Mouse (Mus musculus): Measurements from ENCODE around the gene Cntrob. TPM values are rescaled to one million over a fixed set of nuclear protein-coding genes. Genes with fewer than 3 reads are reported as not detected.

The Cntrob gene
- polyA plus RNA-seq, 1 experiment, result 27.5 TPM

- Histone ChIP-seq H3K36me3 (ENCODE audit: control insufficient read depth, insufficient read depth, low read length, poor library complexity, severe bottlenecking) (peaks cover 35% of the 10 kb centered on the region), H3K9me3 (replicated peaks; ENCODE audit: control insufficient read depth, insufficient read depth, low read length, poor library complexity, severe bottlenecking) (no peaks in the 10 kb centered on the region), H3K4me1 (ENCODE audit: control insufficient read depth, insufficient read depth, low read length) (no peaks in the 10 kb centered on the region), H3K27ac (ENCODE audit: insufficient read depth, low read length) (no peak overlapping the region), H3K9ac (ENCODE audit: low read depth, poor library complexity, severe bottlenecking) (no peak overlapping the region), H3K27me3 (ENCODE audit: control insufficient read depth, insufficient read depth, low read length, poor library complexity, severe bottlenecking) (no peaks in the 10 kb centered on the region), H3K4me3 (ENCODE audit: low read depth, low read length) (no peak overlapping the region)
- TF ChIP-seq POLR2A (IDR thresholded peaks at IDR 0.05; ENCODE audit: insufficient read depth, low read length), result no peak
- no peak for TF ChIP-seq EP300 (IDR thresholded peaks at IDR 0.05; ENCODE audit: insufficient read depth, low read depth, low read length)
- TF ChIP-seq CTCF (IDR thresholded peaks at IDR 0.05; ENCODE audit: low read depth, low read length), result no peak
Measured at GRCm38 (mm10) chr11:69305291-69305690, 18.3 kb downstream of the Cntrob start.

- no peaks in the 10 kb centered on the region for H3K27me3 ChIP-seq (ENCODE audit: control insufficient read depth, insufficient read depth, low read length, poor library complexity, severe bottlenecking)
- no peaks in the 10 kb centered on the region for H3K9me3 ChIP-seq (replicated peaks; ENCODE audit: control insufficient read depth, insufficient read depth, low read length, poor library complexity, severe bottlenecking)
- TF ChIP-seq POLR2A (IDR thresholded peaks at IDR 0.05; ENCODE audit: insufficient read depth, low read length) (no peak), CTCF (IDR thresholded peaks at IDR 0.05; ENCODE audit: low read depth, low read length) (no peak), EP300 (IDR thresholded peaks at IDR 0.05; ENCODE audit: insufficient read depth, low read depth, low read length) (no peak)
- H3K36me3 ChIP-seq (ENCODE audit: control insufficient read depth, insufficient read depth, low read length, poor library complexity, severe bottlenecking), result peaks cover 24% of the 10 kb centered on the region
- H3K4me3 ChIP-seq (ENCODE audit: low read depth, low read length), result no peak overlapping the region
- no peaks in the 10 kb centered on the region for H3K4me1 ChIP-seq (ENCODE audit: control insufficient read depth, insufficient read depth, low read length)
- no peak overlapping the region for H3K27ac ChIP-seq (ENCODE audit: insufficient read depth, low read length)
- H3K9ac ChIP-seq (ENCODE audit: low read depth, poor library complexity, severe bottlenecking), result no peak overlapping the region
Measured at GRCm38 (mm10) chr11:69302817-69303216, 20.8 kb downstream of the Cntrob start.

- no peak overlapping the region for H3K4me3 ChIP-seq (ENCODE audit: low read depth, low read length)
- no peak overlapping the region for H3K9ac ChIP-seq (ENCODE audit: low read depth, poor library complexity, severe bottlenecking)
- peaks cover 7% of the 10 kb centered on the region; the same call in 1 of the 2 replicates for H3K36me3 ChIP-seq (ENCODE audit: control insufficient read depth, insufficient read depth, low read length, poor library complexity, severe bottlenecking)
- H3K9me3 ChIP-seq (replicated peaks; ENCODE audit: control insufficient read depth, insufficient read depth, low read length, poor library complexity, severe bottlenecking), result no peaks in the 10 kb centered on the region
- H3K27ac ChIP-seq (ENCODE audit: insufficient read depth, low read length), result no peak overlapping the region
- TF ChIP-seq EP300 (IDR thresholded peaks at IDR 0.05; ENCODE audit: insufficient read depth, low read depth, low read length) (no peak), CTCF (IDR thresholded peaks at IDR 0.05; ENCODE audit: low read depth, low read length) (no peak), POLR2A (IDR thresholded peaks at IDR 0.05; ENCODE audit: insufficient read depth, low read length) (no peak)
- no peaks in the 10 kb centered on the region for H3K27me3 ChIP-seq (ENCODE audit: control insufficient read depth, insufficient read depth, low read length, poor library complexity, severe bottlenecking)
- no peaks in the 10 kb centered on the region for H3K4me1 ChIP-seq (ENCODE audit: control insufficient read depth, insufficient read depth, low read length)
Measured at GRCm38 (mm10) chr11:69298231-69298630, 25.3 kb downstream of the Cntrob start.

GRCm38 (mm10) chr11:69297799-69298198 lies 25.8 kb downstream of the Cntrob start:
- H3K9ac ChIP-seq (ENCODE audit: low read depth, poor library complexity, severe bottlenecking), result no peak overlapping the region
- H3K9me3 ChIP-seq (replicated peaks; ENCODE audit: control insufficient read depth, insufficient read depth, low read length, poor library complexity, severe bottlenecking), result no peaks in the 10 kb centered on the region
- TF ChIP-seq CTCF (IDR thresholded peaks at IDR 0.05; ENCODE audit: low read depth, low read length), result no peak
- no peaks in the 10 kb centered on the region for H3K4me1 ChIP-seq (ENCODE audit: control insufficient read depth, insufficient read depth, low read length)
- H3K36me3 ChIP-seq (ENCODE audit: control insufficient read depth, insufficient read depth, low read length, poor library complexity, severe bottlenecking), result peaks cover 7% of the 10 kb centered on the region; the same call in 1 of the 2 replicates
- H3K27ac ChIP-seq (ENCODE audit: insufficient read depth, low read length), result no peak overlapping the region
- H3K4me3 ChIP-seq (ENCODE audit: low read depth, low read length), result no peak overlapping the region
- no peaks in the 10 kb centered on the region for H3K27me3 ChIP-seq (ENCODE audit: control insufficient read depth, insufficient read depth, low read length, poor library complexity, severe bottlenecking)

DNA sequence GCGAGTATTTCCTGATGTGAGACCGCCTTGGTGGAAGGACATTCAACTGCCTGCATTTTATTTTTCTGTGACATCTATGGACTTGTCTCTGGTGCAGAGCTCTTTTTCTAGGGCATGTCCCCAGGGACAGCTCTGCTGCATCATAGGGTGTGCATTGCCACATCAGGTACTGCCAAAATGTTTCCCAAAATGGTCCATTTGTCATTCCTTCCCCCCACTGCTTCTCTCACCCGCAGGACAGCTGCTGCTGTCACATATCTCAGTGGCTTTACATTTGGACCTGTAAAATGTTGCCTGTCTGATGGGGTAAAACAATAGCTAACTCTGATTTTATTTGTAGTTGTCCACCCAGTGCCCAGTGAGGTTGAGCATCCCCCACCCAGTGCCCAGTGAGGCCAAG lies 28.3 kb downstream of the Cntrob start:
- H3K36me3 ChIP-seq (ENCODE audit: control insufficient read depth, insufficient read depth, low read length, poor library complexity, severe bottlenecking), result 0 out of 2 replicates have a peak, but pooled peaks cover 4% of the 10 kb centered on the region
- no peak overlapping the region for H3K27ac ChIP-seq (ENCODE audit: insufficient read depth, low read length)
- no peak overlapping the region for H3K4me3 ChIP-seq (ENCODE audit: low read depth, low read length)
- no peaks in the 10 kb centered on the region for H3K4me1 ChIP-seq (ENCODE audit: control insufficient read depth, insufficient read depth, low read length)
- H3K9me3 ChIP-seq (replicated peaks; ENCODE audit: control insufficient read depth, insufficient read depth, low read length, poor library complexity, severe bottlenecking), result no peaks in the 10 kb centered on the region
- no peak for TF ChIP-seq EP300 (IDR thresholded peaks at IDR 0.05; ENCODE audit: insufficient read depth, low read depth, low read length)
- no peak for TF ChIP-seq CTCF (IDR thresholded peaks at IDR 0.05; ENCODE audit: low read depth, low read length)
- no peak for TF ChIP-seq POLR2A (IDR thresholded peaks at IDR 0.05; ENCODE audit: insufficient read depth, low read length)
- no peak overlapping the region for H3K9ac ChIP-seq (ENCODE audit: low read depth, poor library complexity, severe bottlenecking)
- H3K27me3 ChIP-seq (ENCODE audit: control insufficient read depth, insufficient read depth, low read length, poor library complexity, severe bottlenecking), result no peaks in the 10 kb centered on the region

GRCm38 (mm10) chr11:69291111-69291510 lies 32.5 kb downstream of the Cntrob start:
- no peaks in the 10 kb centered on the region for H3K9me3 ChIP-seq (replicated peaks; ENCODE audit: control insufficient read depth, insufficient read depth, low read length, poor library complexity, severe bottlenecking)
- no peak overlapping the region for H3K9ac ChIP-seq (ENCODE audit: low read depth, poor library complexity, severe bottlenecking)
- TF ChIP-seq POLR2A (IDR thresholded peaks at IDR 0.05; ENCODE audit: insufficient read depth, low read length) (no peak), EP300 (IDR thresholded peaks at IDR 0.05; ENCODE audit: insufficient read depth, low read depth, low read length) (no peak), CTCF (IDR thresholded peaks at IDR 0.05; ENCODE audit: low read depth, low read length) (no peak)

More at GRCm38 (mm10) chr11:69291111-69291510, 32.5 kb downstream of the Cntrob start:
- Histone ChIP-seq H3K4me1 (ENCODE audit: control insufficient read depth, insufficient read depth, low read length) (no peaks in the 10 kb centered on the region), H3K36me3 (ENCODE audit: control insufficient read depth, insufficient read depth, low read length, poor library complexity, severe bottlenecking) (no peaks in the 10 kb centered on the region), H3K4me3 (ENCODE audit: low read depth, low read length) (no peak overlapping the region), H3K27me3 (ENCODE audit: control insufficient read depth, insufficient read depth, low read length, poor library complexity, severe bottlenecking) (no peaks in the 10 kb centered on the region), H3K27ac (ENCODE audit: insufficient read depth, low read length) (no peak overlapping the region)
